Mouse (Mus musculus): ENCODE results near the gene Mov10.

- no peak for TF ChIP-seq POLR2A (IDR thresholded peaks at IDR 0.05; ENCODE audit: control insufficient read depth, extremely low read depth, insufficient read depth, low read length, poor library complexity)
- peak; percentile 91; the same call in 1 of the 2 replicates for TF ChIP-seq CTCF (IDR thresholded peaks at IDR 0.05; ENCODE audit: borderline replicate concordance, control insufficient read depth, extremely low read depth, insufficient read depth, low read length, poor library complexity)
Measured at GRCm38 (mm10) chr3:104779949-104780348, 38.4 kb downstream of the Mov10 start.
